Mouse (Mus musculus) forebrain, embryonic 13.5 days (tissue): ENCODE data around the gene Fam13c. TPM values are rescaled to one million over a fixed set of nuclear protein-coding genes. Genes with fewer than 3 reads are reported as not detected.

ENCODE experiments used
- ATAC-seq: fragments of 200-750 bp; cut with Nextera tagmentation; 2 replicates; pipeline ENCODE4 v1.8.0; 2017
- H3K27ac ChIP-seq: fragments of 300-500 bp; sonication (generic); 2 replicates; pipeline ENCODE4 v1.5.1; 2015; ENCODE audit warnings: inconsistent platforms, mild to moderate bottlenecking, moderate library complexity
- H3K27me3 ChIP-seq: fragments of 300-500 bp; sonication (generic); 2 replicates; pipeline ENCODE4 v1.6.1; 2015; ENCODE audit warnings: mild to moderate bottlenecking, inconsistent platforms
- H3K36me3 ChIP-seq: fragments of 300-500 bp; sonication (generic); 2 replicates; pipeline ENCODE4 v1.6.1; 2015; ENCODE audit warnings: mild to moderate bottlenecking, inconsistent platforms; ENCODE audit not compliant: poor library complexity, severe bottlenecking
- H3K4me1 ChIP-seq: fragments of 300-500 bp; sonication (generic); 2 replicates; pipeline ENCODE4 v1.6.1; 2015; ENCODE audit warnings: inconsistent platforms
- H3K4me2 ChIP-seq: fragments of 300-500 bp; sonication (generic); 2 replicates; pipeline ENCODE4 v1.6.1; 2015; ENCODE audit warnings: inconsistent platforms, mild to moderate bottlenecking, moderate library complexity
- H3K4me3 ChIP-seq: fragments of 300-500 bp; sonication (generic); 2 replicates; pipeline ENCODE4 v1.5.1; 2015; ENCODE audit warnings: mild to moderate bottlenecking, inconsistent platforms
- H3K9ac ChIP-seq: fragments of 300-500 bp; sonication (generic); 2 replicates; pipeline ENCODE4 v1.6.1; 2015; ENCODE audit warnings: mild to moderate bottlenecking, inconsistent platforms
- H3K9me3 ChIP-seq: fragments of 300-500 bp; sonication (generic); replicated peaks from 2 replicates; pipeline ENCODE4 v1.6.1; 2016; ENCODE audit warnings: inconsistent platforms
- WGBS: fragments of 180-500 bp; shearing (Covaris S2); methylation state at CpG from one replicate; pipeline ENCODE4 v1.1.7; 2015; 5-methylcytosine and 5-hydroxymethylcytosine counted together
- polyA plus RNA-seq: library from polyadenylated mRNA; unstranded; fragments of >200 nt; fragmentation: Nextera tagmentation; extraction: Ambion mirVana; gene quantifications from 2 replicates; pipeline ENCODE4 v1.2.1, GENCODE M21; 2015

Fam13c gene
- polyA plus RNA-seq, 1 experiment from 2014 or later: 20.2 TPM

DNA sequence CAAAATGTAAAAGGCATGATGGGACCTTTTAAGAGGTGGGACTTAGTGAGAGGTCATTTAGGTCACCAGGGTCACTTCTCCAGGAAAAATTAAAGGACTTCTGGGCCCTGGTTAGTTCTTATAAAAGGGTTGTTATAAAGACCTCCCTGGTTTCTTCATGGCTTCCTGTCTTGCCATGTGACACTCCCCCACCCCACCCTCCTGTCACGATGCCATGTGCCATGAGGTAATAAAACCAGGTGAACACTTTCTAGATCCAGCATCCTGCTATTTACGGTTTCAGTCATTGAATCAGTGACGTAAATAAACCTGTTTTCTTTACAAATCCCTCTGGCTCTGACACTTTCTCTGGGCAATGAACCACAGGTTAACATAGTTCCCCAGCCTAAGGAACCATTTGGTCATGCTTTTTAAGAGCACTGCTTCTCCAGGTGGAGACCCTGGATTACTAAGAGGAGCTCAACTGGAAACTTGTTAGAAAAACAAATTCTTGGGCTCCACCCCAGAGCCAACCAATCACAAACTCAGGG is 146.7 kb downstream of the Fam13c start:
- WGBS: 93% methylated on average over 3 of the region's 3 CpGs
- no peak for ATAC-seq

DNA sequence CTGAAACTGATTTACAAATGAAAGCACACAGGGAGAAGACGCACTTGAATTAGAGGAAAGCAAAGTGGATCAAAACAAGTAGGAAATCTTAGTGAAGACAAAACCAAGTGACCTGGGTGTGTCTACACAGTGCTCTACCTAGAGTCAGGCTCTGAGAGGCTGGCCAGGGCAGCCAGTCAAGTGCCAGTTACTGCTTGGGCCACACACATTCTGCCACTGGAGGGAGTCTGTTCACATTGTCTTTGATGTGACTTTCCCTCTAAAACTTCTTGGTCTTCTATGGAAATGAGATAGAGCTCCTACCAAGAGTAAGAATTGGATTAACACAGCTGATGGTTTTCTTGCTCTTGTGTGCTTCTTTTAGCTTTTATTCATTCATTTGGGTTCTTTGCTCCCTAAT is 153.7 kb downstream of the Fam13c start:
- Histone ChIP-seq H3K9ac (no peak overlapping the region), H3K27ac (no peak overlapping the region), H3K36me3 (no peaks in the 10 kb centered on the region), H3K4me2 (no peak overlapping the region), H3K9me3 (no peaks in the 10 kb centered on the region), H3K4me3 (no peak overlapping the region), H3K27me3 (no peaks in the 10 kb centered on the region), H3K4me1 (peaks cover 14% of the 10 kb centered on the region)
- 55% methylated on average over 1 of the region's 1 CpGs for WGBS
- no peak for ATAC-seq

More for the DNA sequence above, 146.7 kb downstream of the Fam13c start:
- H3K27ac ChIP-seq: no peak overlapping the region
- H3K4me1 ChIP-seq: no peaks in the 10 kb centered on the region
- no peaks in the 10 kb centered on the region for H3K36me3 ChIP-seq
- H3K9me3 ChIP-seq: no peaks in the 10 kb centered on the region
- H3K4me2 ChIP-seq: no peak overlapping the region
- H3K4me3 ChIP-seq: no peak overlapping the region
- no peak overlapping the region for H3K9ac ChIP-seq
- no peaks in the 10 kb centered on the region for H3K27me3 ChIP-seq

DNA sequence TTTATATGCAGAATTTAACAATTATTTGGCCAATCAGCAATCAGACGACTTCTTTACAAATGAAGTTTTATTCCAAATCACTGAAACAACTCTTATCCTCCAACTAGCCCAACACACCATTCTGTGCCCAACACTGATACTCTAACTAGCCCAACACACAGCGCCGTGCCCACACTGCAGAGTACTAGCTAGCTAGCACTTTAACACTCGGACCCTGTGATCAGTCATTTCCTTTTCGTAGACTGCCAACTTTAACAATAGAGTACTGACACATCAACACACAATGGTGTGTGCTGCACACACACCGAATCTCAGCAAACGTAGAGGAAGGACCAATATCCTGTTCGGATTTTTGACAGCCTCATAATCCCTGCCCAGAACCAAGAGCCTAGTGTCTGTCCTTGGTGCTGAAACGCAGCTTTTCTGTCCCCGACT is 157.8 kb downstream of the Fam13c start:
- no peaks in the 10 kb centered on the region for H3K9me3 ChIP-seq
- H3K9ac ChIP-seq: peak overlapping the region; percentile 88
- H3K4me1 ChIP-seq: peaks cover 19% of the 10 kb centered on the region
- H3K27ac ChIP-seq: peak overlapping the region; percentile 92
- H3K4me3 ChIP-seq: peak overlapping the region; percentile 79
- H3K4me2 ChIP-seq: peak overlapping the region; percentile 76
- H3K27me3 ChIP-seq: no peaks in the 10 kb centered on the region
- H3K36me3 ChIP-seq: no peaks in the 10 kb centered on the region
- no peak for ATAC-seq
- WGBS: 15% methylated on average over 10 of the region's 10 CpGs

DNA sequence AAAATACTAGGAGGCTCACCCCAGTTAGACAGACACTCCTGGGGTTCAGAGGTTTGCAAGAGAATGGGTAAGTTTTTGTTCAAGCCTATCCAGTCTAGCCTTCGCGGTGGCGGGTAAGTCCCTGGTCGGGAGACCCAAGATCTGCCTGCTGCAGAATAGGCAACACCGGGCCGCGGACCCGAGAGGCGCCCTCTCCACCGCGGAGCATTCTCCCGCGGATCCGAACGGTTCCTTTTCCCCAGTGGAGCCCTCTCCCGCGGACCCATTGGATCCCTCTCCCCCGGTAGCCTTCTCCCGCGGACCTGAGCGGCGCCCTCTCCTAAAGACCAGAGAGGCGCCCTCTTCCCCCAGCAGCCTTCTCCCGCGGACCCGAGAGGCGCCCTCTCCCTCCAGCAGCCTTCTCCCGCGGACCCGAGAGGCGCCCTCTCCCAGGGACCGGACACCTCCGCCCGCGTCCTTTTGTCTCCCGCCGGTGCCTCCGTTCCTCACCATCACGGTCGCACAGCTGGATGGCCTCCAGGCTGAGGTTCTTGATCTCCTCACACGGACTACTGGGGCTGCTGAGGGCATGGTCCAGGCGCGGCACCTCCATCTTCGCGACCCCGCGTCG is 158.3 kb downstream of the Fam13c start:
- ATAC-seq: peak; percentile 72
- Histone ChIP-seq H3K4me2 (peak overlapping the region; percentile 76), H3K4me3 (peak overlapping the region; percentile 79), H3K4me1 (peaks cover 19% of the 10 kb centered on the region), H3K27me3 (no peaks in the 10 kb centered on the region), H3K36me3 (no peaks in the 10 kb centered on the region), H3K27ac (peak overlapping the region; percentile 92), H3K9ac (peak overlapping the region; percentile 88), H3K9me3 (no peaks in the 10 kb centered on the region)
- WGBS: under 1% methylated on average over 47 of the region's 48 CpGs

DNA sequence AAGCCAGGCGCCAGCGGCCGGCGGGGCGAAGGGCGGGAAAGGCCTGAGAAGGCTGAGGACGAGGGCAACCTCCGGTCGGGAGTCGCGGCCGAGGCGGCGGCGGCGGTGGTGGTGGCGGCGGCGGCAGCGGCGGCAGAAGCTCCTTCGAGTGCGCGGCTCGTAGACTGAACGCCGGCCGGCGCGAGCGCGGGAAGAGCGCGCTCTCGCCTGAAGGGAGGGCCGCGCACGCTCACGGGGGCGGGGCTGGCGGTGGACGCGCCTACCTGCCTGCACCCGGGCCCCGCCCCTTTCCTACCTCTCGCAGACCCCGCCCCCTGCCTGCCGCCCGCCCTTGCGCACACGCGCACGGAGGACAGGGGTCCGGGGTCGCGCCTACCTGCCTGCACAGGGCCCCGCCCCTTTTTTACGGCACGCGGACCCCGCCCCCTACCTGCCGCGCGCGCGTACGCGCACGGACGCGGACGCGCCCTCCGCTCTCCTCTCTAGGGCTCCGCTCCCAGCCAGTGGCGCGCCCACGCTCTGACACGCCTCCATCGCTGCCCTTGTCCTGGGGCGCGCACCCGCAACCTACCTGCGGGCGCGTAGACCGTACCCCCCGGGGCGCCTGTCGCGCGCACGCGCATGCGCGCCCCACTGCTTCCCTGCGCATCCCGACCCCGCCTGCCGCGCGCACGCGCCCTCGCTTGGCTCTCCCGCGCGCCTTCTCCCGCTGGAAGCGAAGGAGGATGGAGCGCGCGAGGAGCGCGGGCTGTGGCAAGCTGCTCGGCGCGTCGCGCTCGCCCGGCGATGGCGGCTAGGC is 159.0 kb downstream of the Fam13c start:
- Histone ChIP-seq H3K36me3 (no peaks in the 10 kb centered on the region), H3K9ac (peak overlapping the region; percentile 88), H3K4me2 (peak overlapping the region; percentile 76), H3K9me3 (no peaks in the 10 kb centered on the region), H3K4me3 (peak overlapping the region; percentile 79), H3K27ac (peak overlapping the region; percentile 92), H3K27me3 (no peaks in the 10 kb centered on the region), H3K4me1 (peaks cover 16% of the 10 kb centered on the region)
- 0% methylated on average over 87 of the region's 124 CpGs for WGBS
- peak; percentile 93 for ATAC-seq

DNA sequence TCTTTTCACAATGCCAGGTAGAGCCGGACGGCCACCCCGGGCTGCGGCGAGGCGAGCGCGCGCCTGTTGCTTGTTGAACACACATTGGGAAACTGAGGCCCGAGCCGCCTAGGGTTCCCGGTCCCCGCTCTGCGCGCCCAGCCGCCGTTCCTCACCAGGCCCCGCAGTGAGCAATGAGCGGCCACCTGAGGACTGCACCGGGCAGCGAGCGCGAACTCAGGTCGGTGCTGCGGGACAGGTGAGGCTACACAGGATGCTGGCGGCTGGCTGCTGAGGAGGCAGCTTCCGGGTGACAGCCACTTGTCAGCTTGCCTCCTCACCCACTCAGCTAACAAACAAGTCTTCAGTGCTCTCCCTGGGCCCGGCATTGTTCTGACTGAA is 159.6 kb downstream of the Fam13c start:
- Histone ChIP-seq H3K36me3 (no peaks in the 10 kb centered on the region), H3K9me3 (no peaks in the 10 kb centered on the region), H3K27ac (peak overlapping the region; percentile 92), H3K4me3 (peak overlapping the region; percentile 79), H3K9ac (peak overlapping the region; percentile 88), H3K4me1 (peaks cover 14% of the 10 kb centered on the region), H3K27me3 (no peaks in the 10 kb centered on the region), H3K4me2 (peak overlapping the region; percentile 76)
- peak; percentile 64; the same call in 1 of the 2 replicates for ATAC-seq
- 0% methylated on average over 28 of the region's 28 CpGs for WGBS

Other genes starting within 250 kb of the Fam13c start
- 0.65 TPM in 1 of 2 replicates, not detected in the other for gene Mrln, start 235.8 kb upstream of the Fam13c start, polyA plus RNA-seq
- 0.30 and 0.45 TPM in 2 replicates for gene Slc16a9, start 195.4 kb upstream of the Fam13c start, polyA plus RNA-seq
- gene Phyhipl, start 215.5 kb downstream of the Fam13c start, polyA plus RNA-seq: 85.8 and 89.9 TPM in 2 replicates